Mouse (Mus musculus) neural tube, embryonic 12.5 days (tissue): ENCODE results near the gene Rmi2. TPM values are rescaled to one million over a fixed set of nuclear protein-coding genes. Genes with fewer than 3 reads are reported as not detected.

Experiments
- ATAC-seq: fragments of 200-750 bp; cut with Nextera tagmentation; 2 replicates; pipeline ENCODE4 v1.8.0; 2017; ENCODE audit warnings: low read depth, mild to moderate bottlenecking, moderate TSS enrichment, moderate library complexity; ENCODE audit not compliant: low FRiP score
- H3K27ac ChIP-seq: fragments of 300-500 bp; sonication (generic); 2 replicates; pipeline ENCODE4 v1.5.1; 2016
- H3K27me3 ChIP-seq: fragments of 300-500 bp; sonication (generic); replicated peaks from 2 replicates; pipeline ENCODE4 v1.6.1; 2016; ENCODE audit warnings: mild to moderate bottlenecking
- H3K36me3 ChIP-seq: fragments of 300-500 bp; sonication (generic); 2 replicates; pipeline ENCODE4 v1.6.1; 2016; ENCODE audit warnings: mild to moderate bottlenecking
- H3K4me1 ChIP-seq: fragments of 300-500 bp; sonication (generic); 2 replicates; pipeline ENCODE4 v1.6.1; 2016
- H3K4me2 ChIP-seq: fragments of 300-500 bp; sonication (generic); replicated peaks from 2 replicates; pipeline ENCODE4 v1.6.1; 2016; ENCODE audit warnings: mild to moderate bottlenecking
- H3K4me3 ChIP-seq: fragments of 300-500 bp; sonication (generic); 2 replicates; pipeline ENCODE4 v1.5.1; 2016
- H3K9ac ChIP-seq: fragments of 300-500 bp; sonication (generic); 2 replicates; pipeline ENCODE4 v1.6.1; 2016; ENCODE audit warnings: mild to moderate bottlenecking
- H3K9me3 ChIP-seq: fragments of 300-500 bp; sonication (generic); 2 replicates; pipeline ENCODE4 v1.6.1; 2016; ENCODE audit warnings: mild to moderate bottlenecking
- WGBS: fragments of 180-500 bp; shearing (Covaris S2); methylation state at CpG from one replicate; pipeline ENCODE4 v1.1.7; 2016; 5-methylcytosine and 5-hydroxymethylcytosine counted together
- polyA plus RNA-seq: library from polyadenylated mRNA; unstranded; fragments of >200 nt; fragmentation: Nextera tagmentation; extraction: Ambion mirVana; gene quantifications from 2 replicates; pipeline ENCODE4 v1.2.1, GENCODE M21; 2016

The Rmi2 gene
- polyA plus RNA-seq, 1 experiment from 2014 or later = 1.9 TPM

DNA sequence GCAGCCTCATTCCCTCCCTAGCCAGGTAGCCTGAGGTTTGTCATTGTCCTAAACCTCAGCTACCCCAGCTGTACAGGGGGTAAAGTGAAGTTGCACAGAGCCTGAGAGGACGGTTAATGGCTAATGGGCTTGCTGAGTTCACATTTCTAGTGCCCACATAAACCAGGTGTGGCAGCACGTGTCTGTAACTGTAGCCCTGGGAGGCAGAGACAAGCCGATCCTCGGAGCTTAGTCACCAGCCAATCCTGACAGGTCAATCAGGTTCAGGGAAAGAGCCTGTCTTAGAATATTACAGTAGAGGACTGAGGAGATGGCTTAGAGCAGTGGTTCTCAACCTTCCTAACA, 6.4 kb upstream of the Rmi2 start:
- ATAC-seq = no peak
- Histone ChIP-seq H3K9ac (no peak overlapping the region), H3K27ac (no peak overlapping the region), H3K4me3 (no peak overlapping the region), H3K27me3 (no peaks in the 10 kb centered on the region), H3K4me2 (no peak overlapping the region), H3K36me3 (no peaks in the 10 kb centered on the region), H3K4me1 (no peaks in the 10 kb centered on the region), H3K9me3 (no peaks in the 10 kb centered on the region)
- 75% methylated on average over 4 of the region's 4 CpGs for WGBS

GRCm38 (mm10) chr16:10834542-10834910, 333 bp upstream of the Rmi2 start:
- no peaks in the 10 kb centered on the region for H3K27me3 ChIP-seq
- WGBS = 15% methylated on average over 12 of the region's 12 CpGs

DNA sequence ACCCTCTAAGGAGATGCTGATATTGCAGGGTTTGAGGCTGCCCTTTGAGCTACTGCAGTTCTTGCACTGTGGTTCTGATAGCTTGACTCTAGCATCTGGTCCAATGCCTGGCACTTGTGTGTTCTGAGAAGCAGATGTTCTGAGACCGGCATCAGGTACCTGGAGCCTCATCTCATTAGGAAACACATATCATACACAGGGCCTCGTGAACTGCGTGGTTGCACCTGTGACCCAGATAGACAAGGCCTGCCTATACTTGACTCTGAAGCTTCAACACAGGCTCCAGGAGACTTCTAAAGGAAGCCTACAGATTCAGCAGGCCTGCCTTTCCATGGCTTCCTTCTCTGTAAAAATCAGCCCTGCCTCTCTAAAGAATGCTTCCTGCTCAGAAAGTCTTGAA, 1.5 kb downstream of the Rmi2 start:
- 95% methylated on average over 3 of the region's 3 CpGs for WGBS
- Histone ChIP-seq H3K27me3 (no peaks in the 10 kb centered on the region), H3K4me2 (peak overlapping the region; percentile 99), H3K9me3 (no peaks in the 10 kb centered on the region), H3K36me3 (no peaks in the 10 kb centered on the region), H3K4me1 (peaks cover 8% of the 10 kb centered on the region; the same call in 1 of the 2 replicates), H3K4me3 (no peak overlapping the region), H3K27ac (no peak overlapping the region), H3K9ac (no peak overlapping the region)
- ATAC-seq = no peak

More at GRCm38 (mm10) chr16:10834542-10834910, 333 bp upstream of the Rmi2 start:
- no peaks in the 10 kb centered on the region for H3K9me3 ChIP-seq
- peak overlapping the region; percentile 81 for H3K4me3 ChIP-seq
- peaks cover 8% of the 10 kb centered on the region; the same call in 1 of the 2 replicates for H3K4me1 ChIP-seq
- H3K4me2 ChIP-seq = peak overlapping the region; percentile 99
- no peaks in the 10 kb centered on the region for H3K36me3 ChIP-seq
- ATAC-seq = no peak; the same call in 1 of the 2 replicates
- H3K27ac ChIP-seq = no peak overlapping the region
- H3K9ac ChIP-seq = no peak overlapping the region

- Histone ChIP-seq H3K27ac (no peak overlapping the region), H3K9me3 (no peaks in the 10 kb centered on the region), H3K9ac (no peak overlapping the region), H3K4me2 (no peak overlapping the region), H3K36me3 (no peaks in the 10 kb centered on the region), H3K4me3 (no peak overlapping the region), H3K27me3 (no peaks in the 10 kb centered on the region), H3K4me1 (peaks cover 8% of the 10 kb centered on the region; the same call in 1 of the 2 replicates)
- no peak for ATAC-seq
- 90% methylated on average over 3 of the region's 3 CpGs for WGBS
Observed at GRCm38 (mm10) chr16:10837250-10837649, 2.4 kb downstream of the Rmi2 start.

DNA sequence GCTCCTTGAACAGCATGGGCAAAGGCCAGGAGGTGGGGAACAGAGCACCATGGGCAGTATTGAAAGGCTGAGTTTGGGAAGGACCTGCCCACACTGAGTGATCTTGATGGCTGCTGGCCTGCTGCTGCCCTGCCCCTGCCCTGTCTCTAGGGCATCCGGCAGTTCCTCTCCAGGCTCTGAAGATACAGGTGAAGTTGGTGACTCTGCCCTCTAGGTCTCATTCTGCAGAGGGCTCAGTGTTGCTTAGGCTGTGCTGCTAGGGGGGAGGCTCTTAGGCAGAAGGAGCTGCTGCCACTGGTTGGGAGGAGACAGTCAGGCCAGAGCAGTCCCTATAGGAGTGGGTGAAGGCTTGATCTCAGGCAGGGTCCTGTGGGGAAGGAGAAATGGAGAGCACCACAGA, 3.0 kb downstream of the Rmi2 start:
- 88% methylated on average over 1 of the region's 1 CpGs for WGBS
- Histone ChIP-seq H3K4me3 (no peak overlapping the region), H3K9ac (no peak overlapping the region), H3K4me1 (peaks cover 8% of the 10 kb centered on the region; the same call in 1 of the 2 replicates), H3K36me3 (no peaks in the 10 kb centered on the region), H3K27ac (no peak overlapping the region), H3K4me2 (no peak overlapping the region), H3K27me3 (no peaks in the 10 kb centered on the region), H3K9me3 (no peaks in the 10 kb centered on the region)
- ATAC-seq = no peak

DNA sequence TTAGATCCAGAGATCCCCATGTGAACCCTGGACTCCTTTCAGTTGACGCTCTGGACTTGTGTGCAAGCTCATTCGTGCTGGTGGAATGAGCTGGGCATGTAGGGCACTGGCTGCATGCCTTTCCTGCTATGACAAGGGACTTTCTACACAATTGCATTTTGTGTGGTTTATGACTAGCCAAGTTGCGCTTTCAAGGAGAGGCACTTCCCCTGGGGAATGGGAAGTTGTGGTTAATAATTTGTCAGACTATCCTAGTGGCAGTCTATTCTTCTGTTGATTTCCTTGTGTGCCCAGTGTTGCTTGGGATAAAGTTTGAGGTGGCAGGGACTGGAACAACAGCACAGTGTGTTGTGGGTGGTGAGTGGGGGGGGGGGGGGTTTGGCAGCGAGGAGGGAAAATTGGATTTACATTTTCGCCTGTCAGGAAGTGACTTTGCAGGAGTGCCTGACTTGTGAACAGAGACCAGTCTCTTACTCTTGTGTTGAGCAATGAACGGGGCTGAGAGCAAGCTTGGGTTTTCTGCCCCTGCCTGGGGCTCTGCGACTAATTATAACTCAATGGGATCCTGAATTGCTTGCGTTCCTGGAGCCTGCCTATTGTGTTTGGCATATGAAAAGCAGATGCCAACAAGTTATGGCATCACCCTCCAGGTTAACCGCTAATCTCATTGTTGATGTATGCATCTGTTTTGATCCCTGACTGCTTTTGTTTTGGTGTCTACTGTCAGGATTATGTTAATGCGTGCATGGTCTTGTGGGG, 3.8 kb downstream of the Rmi2 start:
- H3K4me2 ChIP-seq = no peak overlapping the region
- ATAC-seq = no peak
- peaks cover 9% of the 10 kb centered on the region; the same call in 1 of the 2 replicates for H3K4me1 ChIP-seq
- H3K9me3 ChIP-seq = no peaks in the 10 kb centered on the region
- H3K27ac ChIP-seq = no peak overlapping the region
- WGBS = 36% methylated on average over 10 of the region's 10 CpGs
- no peaks in the 10 kb centered on the region for H3K27me3 ChIP-seq
- no peaks in the 10 kb centered on the region for H3K36me3 ChIP-seq
- no peak overlapping the region for H3K4me3 ChIP-seq
- H3K9ac ChIP-seq = no peak overlapping the region

GRCm38 (mm10) chr16:10840018-10840417, 5.2 kb downstream of the Rmi2 start:
- Histone ChIP-seq H3K9ac (no peak overlapping the region), H3K9me3 (no peaks in the 10 kb centered on the region), H3K4me2 (no peak overlapping the region), H3K4me1 (peaks cover 10% of the 10 kb centered on the region; the same call in 1 of the 2 replicates), H3K36me3 (no peaks in the 10 kb centered on the region), H3K4me3 (no peak overlapping the region), H3K27ac (no peak overlapping the region), H3K27me3 (no peaks in the 10 kb centered on the region)
- 90% methylated on average over 14 of the region's 14 CpGs for WGBS
- no peak for ATAC-seq

DNA sequence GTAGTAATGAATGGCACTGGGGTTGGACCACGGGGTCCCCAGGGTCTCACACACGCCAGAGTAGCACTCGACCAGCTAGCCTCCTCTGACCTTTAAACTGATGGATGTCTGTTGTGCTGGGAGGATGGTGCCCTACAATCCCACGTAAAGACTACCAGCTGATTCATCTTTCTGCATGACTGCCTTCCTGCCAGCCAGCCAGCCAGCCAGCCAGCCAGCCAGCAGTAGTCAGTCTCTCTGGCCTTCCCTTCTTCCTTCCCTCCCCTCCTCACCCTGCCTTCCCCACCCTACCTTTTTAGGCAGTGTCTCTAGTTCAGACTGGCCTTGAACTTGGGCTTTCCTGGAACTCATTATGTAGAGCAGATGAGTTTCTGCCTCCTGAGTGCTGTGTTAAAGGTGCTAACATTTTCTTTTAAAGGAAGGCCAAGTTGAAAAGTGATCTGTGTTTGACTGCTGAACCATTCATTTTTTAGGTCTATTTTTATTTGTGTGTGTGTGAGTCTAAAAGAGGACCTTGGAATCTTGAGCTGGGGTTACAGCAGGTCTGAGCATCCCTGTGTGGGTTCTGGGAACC, 7.5 kb downstream of the Rmi2 start:
- no peaks in the 10 kb centered on the region for H3K36me3 ChIP-seq
- H3K27me3 ChIP-seq = no peaks in the 10 kb centered on the region
- no peaks in the 10 kb centered on the region for H3K9me3 ChIP-seq
- no peak for ATAC-seq
- H3K4me2 ChIP-seq = no peak overlapping the region
- no peak overlapping the region for H3K9ac ChIP-seq
- 51% methylated on average over 4 of the region's 4 CpGs for WGBS
- H3K4me3 ChIP-seq = no peak overlapping the region
- peaks cover 4% of the 10 kb centered on the region; the same call in 1 of the 2 replicates for H3K4me1 ChIP-seq
- no peak overlapping the region for H3K27ac ChIP-seq

- ATAC-seq = no peak
- Histone ChIP-seq H3K9me3 (no peaks in the 10 kb centered on the region), H3K4me2 (peak overlapping the region; percentile 44), H3K4me1 (peaks cover 4% of the 10 kb centered on the region; the same call in 1 of the 2 replicates), H3K36me3 (no peaks in the 10 kb centered on the region), H3K4me3 (no peak overlapping the region), H3K27me3 (no peaks in the 10 kb centered on the region), H3K27ac (no peak overlapping the region), H3K9ac (no peak overlapping the region)
- 27% methylated on average over 18 of the region's 18 CpGs for WGBS
Observed at GRCm38 (mm10) chr16:10843486-10844318, 8.8 kb downstream of the Rmi2 start.

DNA sequence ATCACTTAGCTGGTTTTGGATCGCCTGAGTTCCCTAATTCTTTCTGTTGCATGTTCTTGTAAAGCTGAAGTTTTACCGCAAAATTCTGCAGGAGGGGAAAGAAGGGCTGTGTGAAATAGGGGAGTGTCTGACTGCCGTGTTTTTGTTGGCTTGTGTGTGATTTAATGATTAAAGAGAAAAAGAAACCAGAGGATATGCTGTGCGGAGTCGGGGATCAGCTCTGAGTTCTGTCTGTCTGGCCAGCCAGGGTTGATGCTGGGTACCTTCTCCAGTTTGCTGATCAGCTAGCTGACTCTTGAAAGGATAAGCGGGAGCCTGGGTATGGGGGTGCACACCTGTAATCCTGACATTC, 9.4 kb downstream of the Rmi2 start:
- Histone ChIP-seq H3K36me3 (no peaks in the 10 kb centered on the region), H3K27me3 (no peaks in the 10 kb centered on the region), H3K4me3 (no peak overlapping the region), H3K4me1 (peaks cover 4% of the 10 kb centered on the region; the same call in 1 of the 2 replicates), H3K9me3 (no peaks in the 10 kb centered on the region), H3K27ac (no peak overlapping the region), H3K9ac (no peak overlapping the region), H3K4me2 (no peak overlapping the region)
- WGBS = 75% methylated on average over 6 of the region's 6 CpGs
- ATAC-seq = no peak

DNA sequence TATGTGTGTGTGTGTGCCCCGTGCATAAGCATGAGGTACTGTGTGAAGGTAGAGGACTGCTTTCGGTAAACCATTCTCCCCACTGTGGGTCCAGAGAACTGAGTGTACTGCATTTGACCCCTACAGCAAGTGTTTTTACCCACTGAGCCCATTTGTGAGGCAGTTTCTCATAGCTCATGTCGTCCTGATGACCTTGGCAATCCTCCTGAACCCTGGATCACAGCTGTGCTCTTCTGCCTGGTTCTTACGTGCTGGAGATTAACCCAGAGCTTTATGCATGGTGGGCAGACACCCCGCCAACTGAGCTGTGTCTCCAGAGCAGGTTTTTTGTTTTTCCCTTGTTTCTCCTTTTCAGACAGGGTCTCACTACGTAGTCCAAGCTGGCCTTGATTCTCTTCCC, 11.1 kb downstream of the Rmi2 start:
- no peaks in the 10 kb centered on the region for H3K36me3 ChIP-seq
- H3K4me2 ChIP-seq = no peak overlapping the region
- H3K4me3 ChIP-seq = no peak overlapping the region
- no peaks in the 10 kb centered on the region for H3K9me3 ChIP-seq
- no peak overlapping the region for H3K27ac ChIP-seq
- H3K4me1 ChIP-seq = peaks cover 4% of the 10 kb centered on the region; the same call in 1 of the 2 replicates
- no peak for ATAC-seq
- H3K9ac ChIP-seq = no peak overlapping the region
- 79% methylated on average over 6 of the region's 6 CpGs for WGBS
- H3K27me3 ChIP-seq = no peaks in the 10 kb centered on the region

- H3K9me3 ChIP-seq = no peaks in the 10 kb centered on the region
- no peak overlapping the region for H3K4me3 ChIP-seq
- H3K27ac ChIP-seq = no peak overlapping the region
- ATAC-seq = 0 out of 2 replicates have a peak, but pooled peaks have one; percentile 29
- peaks cover 4% of the 10 kb centered on the region; the same call in 1 of the 2 replicates for H3K4me1 ChIP-seq
- no peak overlapping the region for H3K9ac ChIP-seq
- 49% methylated on average over 4 of the region's 4 CpGs for WGBS
- no peaks in the 10 kb centered on the region for H3K36me3 ChIP-seq
- no peak overlapping the region for H3K4me2 ChIP-seq
- no peaks in the 10 kb centered on the region for H3K27me3 ChIP-seq
Observed at GRCm38 (mm10) chr16:10846503-10846902, 11.6 kb downstream of the Rmi2 start.
